Mouse (Mus musculus) heart, embryonic 12.5 days (tissue): ENCODE measurements around the gene Lpin3. TPM values are rescaled to one million over a fixed set of nuclear protein-coding genes. Genes with fewer than 3 reads are reported as not detected.

ENCODE experiments used
- ATAC-seq: fragments of 200-750 bp; cut with Nextera tagmentation; 2 replicates; pipeline ENCODE4 v1.8.0; 2017; ENCODE audit warnings: moderate TSS enrichment, moderate library complexity; ENCODE audit not compliant: insufficient number of reproducible peaks, low FRiP score
- H3K27ac ChIP-seq: fragments of 300-500 bp; sonication (generic); 2 replicates; pipeline ENCODE4 v1.5.1; 2016; ENCODE audit warnings: mild to moderate bottlenecking, moderate library complexity; ENCODE audit not compliant: poor library complexity, severe bottlenecking
- H3K27me3 ChIP-seq: fragments of 300-500 bp; sonication (generic); replicated peaks from 2 replicates; pipeline ENCODE4 v1.6.1; 2016; ENCODE audit warnings: mild to moderate bottlenecking, moderate library complexity
- H3K36me3 ChIP-seq: fragments of 300-500 bp; sonication (generic); 2 replicates; pipeline ENCODE4 v1.6.1; 2016; ENCODE audit warnings: mild to moderate bottlenecking, moderate library complexity
- H3K4me1 ChIP-seq: fragments of 300-500 bp; sonication (generic); replicated peaks from 2 replicates; pipeline ENCODE4 v1.6.1; 2016; ENCODE audit warnings: mild to moderate bottlenecking
- H3K4me2 ChIP-seq: fragments of 300-500 bp; sonication (generic); 2 replicates; pipeline ENCODE4 v1.6.1; 2016; ENCODE audit warnings: mild to moderate bottlenecking, moderate library complexity
- H3K4me3 ChIP-seq: fragments of 300-500 bp; sonication (generic); 2 replicates; pipeline ENCODE4 v1.5.1; 2016; ENCODE audit warnings: mild to moderate bottlenecking
- H3K9ac ChIP-seq: fragments of 300-500 bp; sonication (generic); 2 replicates; pipeline ENCODE4 v1.6.1; 2016; ENCODE audit warnings: mild to moderate bottlenecking, moderate library complexity
- H3K9me3 ChIP-seq: fragments of 300-500 bp; sonication (generic); replicated peaks from 2 replicates; pipeline ENCODE4 v1.6.1; 2016; ENCODE audit warnings: mild to moderate bottlenecking, moderate library complexity
- WGBS: fragments of 180-500 bp; shearing (Covaris S2); methylation state at CpG from one replicate; pipeline ENCODE4 v1.1.7; 2016; 5-methylcytosine and 5-hydroxymethylcytosine counted together
- polyA plus RNA-seq: library from polyadenylated mRNA; unstranded; fragments of >200 nt; fragmentation: Nextera tagmentation; extraction: Ambion mirVana; gene quantifications from 2 replicates; pipeline ENCODE4 v1.2.1, GENCODE M21; 2016

Lpin3 gene
- polyA plus RNA-seq, 1 experiment from 2014 or later, result 2.3 TPM

- WGBS, result 65% methylated on average over 5 of the region's 5 CpGs
- H3K4me1 ChIP-seq, result no peaks in the 10 kb centered on the region
- peaks cover 6% of the 10 kb centered on the region for H3K9me3 ChIP-seq
- H3K9ac ChIP-seq, result no peak overlapping the region
- 0 out of 2 replicates have a peak, but pooled peaks cover 13% of the 10 kb centered on the region for H3K27me3 ChIP-seq
- ATAC-seq, result no peak
- no peak overlapping the region for H3K4me3 ChIP-seq
- H3K36me3 ChIP-seq, result no peaks in the 10 kb centered on the region
- H3K4me2 ChIP-seq, result no peak overlapping the region
- H3K27ac ChIP-seq, result no peak overlapping the region
Observed at GRCm38 (mm10) chr2:160933890-160934289, 53.4 kb downstream of the Lpin3 start.

- H3K4me2 ChIP-seq, result no peak overlapping the region
- no peak overlapping the region for H3K9ac ChIP-seq
- H3K27me3 ChIP-seq, result 0 out of 2 replicates have a peak, but pooled peaks cover 13% of the 10 kb centered on the region
- no peaks in the 10 kb centered on the region for H3K4me1 ChIP-seq
- peaks cover 6% of the 10 kb centered on the region for H3K9me3 ChIP-seq
- no peak overlapping the region for H3K27ac ChIP-seq
- WGBS, result 79% methylated on average over 4 of the region's 4 CpGs
- no peak for ATAC-seq
- H3K4me3 ChIP-seq, result no peak overlapping the region
- no peaks in the 10 kb centered on the region for H3K36me3 ChIP-seq
Observed at GRCm38 (mm10) chr2:160934451-160934850, 54.0 kb downstream of the Lpin3 start.

- Histone ChIP-seq H3K9ac (no peak overlapping the region), H3K4me2 (peak overlapping the region; percentile 53), H3K9me3 (no peaks in the 10 kb centered on the region), H3K27ac (peak overlapping the region; percentile 65), H3K27me3 (0 out of 2 replicates have a peak, but pooled peaks cover 6% of the 10 kb centered on the region), H3K36me3 (0 out of 2 replicates have a peak, but pooled peaks cover 2% of the 10 kb centered on the region), H3K4me1 (peaks cover 39% of the 10 kb centered on the region), H3K4me3 (no peak overlapping the region)
- 12% methylated on average over 17 of the region's 17 CpGs for WGBS
- ATAC-seq, result peak; percentile 61
Observed at GRCm38 (mm10) chr2:160940930-160941709, 60.6 kb downstream of the Lpin3 start.

- H3K4me2 ChIP-seq, result no peak overlapping the region
- 0 out of 2 replicates have a peak, but pooled peaks cover 5% of the 10 kb centered on the region for H3K27me3 ChIP-seq
- no peak overlapping the region for H3K27ac ChIP-seq
- H3K9ac ChIP-seq, result no peak overlapping the region
- WGBS, result 67% methylated on average over 3 of the region's 3 CpGs
- peaks cover 39% of the 10 kb centered on the region for H3K4me1 ChIP-seq
- H3K36me3 ChIP-seq, result 0 out of 2 replicates have a peak, but pooled peaks cover 2% of the 10 kb centered on the region
- no peak for ATAC-seq
- H3K4me3 ChIP-seq, result no peak overlapping the region
- H3K9me3 ChIP-seq, result no peaks in the 10 kb centered on the region
Observed at GRCm38 (mm10) chr2:160942443-160942842, 62.0 kb downstream of the Lpin3 start.

GRCm38 (mm10) chr2:160951595-160951994 is 71.1 kb downstream of the Lpin3 start:
- no peak overlapping the region for H3K9ac ChIP-seq
- peaks cover 73% of the 10 kb centered on the region for H3K36me3 ChIP-seq
- WGBS, result 54% methylated on average over 4 of the region's 4 CpGs

GRCm38 (mm10) chr2:160953131-160953873 is 72.8 kb downstream of the Lpin3 start:
- 74% methylated on average over 7 of the region's 7 CpGs for WGBS
- Histone ChIP-seq H3K36me3 (peaks cover 75% of the 10 kb centered on the region), H3K4me3 (no peak overlapping the region), H3K4me2 (no peak overlapping the region), H3K27ac (no peak overlapping the region), H3K9ac (no peak overlapping the region), H3K9me3 (no peaks in the 10 kb centered on the region), H3K4me1 (peaks cover 18% of the 10 kb centered on the region), H3K27me3 (no peaks in the 10 kb centered on the region)
- ATAC-seq, result no peak

More at GRCm38 (mm10) chr2:160951595-160951994, 71.1 kb downstream of the Lpin3 start:
- Histone ChIP-seq H3K4me3 (no peak overlapping the region), H3K4me1 (peaks cover 18% of the 10 kb centered on the region), H3K9me3 (no peaks in the 10 kb centered on the region), H3K4me2 (no peak overlapping the region), H3K27ac (no peak overlapping the region), H3K27me3 (no peaks in the 10 kb centered on the region)
- ATAC-seq, result no peak

- Histone ChIP-seq H3K4me1 (peaks cover 18% of the 10 kb centered on the region), H3K27me3 (no peaks in the 10 kb centered on the region), H3K36me3 (peaks cover 70% of the 10 kb centered on the region), H3K4me3 (no peak overlapping the region), H3K9ac (no peak overlapping the region), H3K27ac (no peak overlapping the region), H3K9me3 (no peaks in the 10 kb centered on the region), H3K4me2 (no peak overlapping the region)
- 91% methylated on average over 3 of the region's 3 CpGs for WGBS
- no peak for ATAC-seq
Observed at GRCm38 (mm10) chr2:160954541-160954940, 74.1 kb downstream of the Lpin3 start.

- H3K9ac ChIP-seq, result no peak overlapping the region
- 64% methylated on average over 7 of the region's 7 CpGs for WGBS
- no peak for ATAC-seq
- H3K27me3 ChIP-seq, result no peaks in the 10 kb centered on the region
- peaks cover 18% of the 10 kb centered on the region for H3K4me1 ChIP-seq
- peaks cover 68% of the 10 kb centered on the region for H3K36me3 ChIP-seq
- no peaks in the 10 kb centered on the region for H3K9me3 ChIP-seq
- H3K4me2 ChIP-seq, result no peak overlapping the region
- no peak overlapping the region for H3K4me3 ChIP-seq
- no peak overlapping the region for H3K27ac ChIP-seq
Observed at GRCm38 (mm10) chr2:160955331-160955730, 74.9 kb downstream of the Lpin3 start.

Other genes with a start within 250 kb of the Lpin3 start
- 60.1 and 63.9 TPM in 2 replicates for gene Top1, start 234.8 kb upstream of the Lpin3 start, polyA plus RNA-seq
- gene Plcg1, start 149.4 kb upstream of the Lpin3 start, polyA plus RNA-seq, result 47.4 TPM in 2 replicates
- gene Zhx3, start 7.7 kb upstream of the Lpin3 start, polyA plus RNA-seq, result 8.9 and 9.8 TPM in 2 replicates
- gene Emilin3, start 31.7 kb downstream of the Lpin3 start, polyA plus RNA-seq, result 2.8 and 3.1 TPM in 2 replicates
- gene Chd6, start 228.4 kb downstream of the Lpin3 start, polyA plus RNA-seq, result 17.7 and 23.3 TPM in 2 replicates